ENCODE assay signal across 11 mouse cellular contexts in the genomic region with DNA sequence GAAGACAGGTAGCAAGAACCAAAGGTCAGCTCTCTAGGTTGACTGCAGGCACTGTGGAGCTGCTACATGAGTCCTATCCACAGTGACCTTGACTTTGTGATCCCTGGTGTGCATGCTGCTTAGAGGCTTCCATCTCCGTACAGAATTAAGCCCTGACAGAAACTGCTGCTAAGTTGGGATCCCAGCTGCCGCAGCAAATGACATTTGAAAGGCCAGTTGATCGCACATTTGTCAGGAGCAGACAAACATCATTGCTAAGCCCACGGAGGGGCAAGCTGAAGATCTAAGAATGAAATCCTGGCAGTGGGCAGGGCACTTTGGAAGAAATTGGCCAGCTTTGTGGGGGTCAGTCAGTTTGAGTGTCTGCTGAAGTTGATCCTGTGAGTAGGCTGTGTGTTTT. TPM values are rescaled to one million over a fixed set of nuclear protein-coding genes. Genes with fewer than 3 reads are reported as not detected.
A peak's percentile ranks its signal among the peaks of the same experiment; 100 is the strongest.
DNase-seq lines count a peak whose midpoint lies in the region; ATAC-seq lines count a peak whose summit lies in the region.
"Had no signal": no experiment of that assay in that cellular context is flagged by ENCODE, and none has a peak within 500 bp of the region (broad histone marks: within the 10 kb centered on the region; RNA-seq: fewer than 3 reads in every experiment).

No protein-coding gene starts in this region.

- no peaks in the 10 kb centered on the region for H3K27me3 ChIP-seq in forebrain, embryonic 15.5 days
- no peaks in the 10 kb centered on the region for H3K27me3 ChIP-seq in forebrain, embryonic 14.5 days (replicated peaks; ENCODE audit: control insufficient read depth, insufficient read depth, low read length)
- no peaks in the 10 kb centered on the region for H3K27me3 ChIP-seq in heart, embryonic 16.5 days (ENCODE audit: control insufficient read depth, insufficient read depth, low read length)
- no peaks in the 10 kb centered on the region for H3K27me3 ChIP-seq in midbrain, embryonic 16.5 days (ENCODE audit: control insufficient read depth, insufficient read depth, low read depth, low read length)
- no peaks in the 10 kb centered on the region for H3K27me3 ChIP-seq in midbrain, embryonic 10.5 days (ENCODE audit: low read depth, poor library complexity, severe bottlenecking)
- H3K27me3 ChIP-seq in neural tube, embryonic 15.5 days (replicated peaks), result no peaks in the 10 kb centered on the region
- H3K27me3 ChIP-seq in midbrain, embryonic 15.5 days (replicated peaks), result no peaks in the 10 kb centered on the region

- no peaks in the 10 kb centered on the region for H3K9me3 ChIP-seq in forebrain, embryonic 15.5 days
- H3K9me3 ChIP-seq in forebrain, embryonic 14.5 days (replicated peaks; ENCODE audit: control insufficient read depth, low read length), result no peaks in the 10 kb centered on the region
- no peaks in the 10 kb centered on the region for H3K9me3 ChIP-seq in heart, embryonic 16.5 days (replicated peaks; ENCODE audit: control insufficient read depth, low read length)
- H3K9me3 ChIP-seq in midbrain, embryonic 16.5 days (replicated peaks; ENCODE audit: control insufficient read depth, low read length, poor library complexity, severe bottlenecking), result no peaks in the 10 kb centered on the region
- H3K9me3 ChIP-seq in midbrain, embryonic 10.5 days (replicated peaks), result no peaks in the 10 kb centered on the region
- no peaks in the 10 kb centered on the region for H3K9me3 ChIP-seq in neural tube, embryonic 15.5 days (replicated peaks)
- H3K9me3 ChIP-seq in midbrain, embryonic 15.5 days, result no peaks in the 10 kb centered on the region

- no peak overlapping the region for H3K9ac ChIP-seq in forebrain, embryonic 15.5 days (replicated peaks)
- H3K9ac ChIP-seq in forebrain, embryonic 14.5 days (ENCODE audit: low read length), result no peak overlapping the region
- H3K9ac ChIP-seq in heart, embryonic 16.5 days (ENCODE audit: low read length), result no peak overlapping the region; the same call in 1 of the 2 replicates
- H3K9ac ChIP-seq in midbrain, embryonic 16.5 days (ENCODE audit: low read depth, low read length), result no peak overlapping the region
- H3K9ac ChIP-seq in neural tube, embryonic 15.5 days (replicated peaks), result no peak overlapping the region
- no peak overlapping the region for H3K9ac ChIP-seq in midbrain, embryonic 15.5 days
- H3K9ac ChIP-seq: forebrain, postnatal 0 days had no signal

- intact Hi-C loops in heart, postnatal 10 days (cut with DNase I), result loop anchor here (2.0 kb wide), 1 partner anchor 53 kb away; the partner anchor contains the start of gene Rapgef1

- no peak overlapping the region for H3K4me2 ChIP-seq in forebrain, embryonic 15.5 days (replicated peaks)
- H3K4me2 ChIP-seq in forebrain, embryonic 14.5 days (ENCODE audit: low read length), result no peak overlapping the region
- H3K4me2 ChIP-seq in heart, embryonic 16.5 days (ENCODE audit: low read depth, low read length), result no peak overlapping the region
- no peak overlapping the region for H3K4me2 ChIP-seq in midbrain, embryonic 16.5 days (ENCODE audit: low read length)
- no peak overlapping the region for H3K4me2 ChIP-seq in neural tube, embryonic 15.5 days
- H3K4me2 ChIP-seq in midbrain, embryonic 15.5 days, result no peak overlapping the region
- H3K4me2 ChIP-seq: liver, embryonic 11.5 days had no signal

- 72% methylated on average over 4 of the region's 4 CpGs for WGBS in forebrain, embryonic 15.5 days
- 80% methylated on average over 4 of the region's 4 CpGs for WGBS in forebrain, embryonic 14.5 days
- WGBS in heart, embryonic 16.5 days, result 44% methylated on average over 4 of the region's 4 CpGs
- 62% methylated on average over 4 of the region's 4 CpGs for WGBS in midbrain, embryonic 16.5 days
- 89% methylated on average over 4 of the region's 4 CpGs for WGBS in midbrain, embryonic 10.5 days
- WGBS in neural tube, embryonic 15.5 days, result 72% methylated on average over 4 of the region's 4 CpGs
- 63% methylated on average over 4 of the region's 4 CpGs for WGBS in midbrain, embryonic 15.5 days

- no peak overlapping the region for H3K4me3 ChIP-seq in forebrain, embryonic 15.5 days
- H3K4me3 ChIP-seq in forebrain, embryonic 14.5 days (ENCODE audit: low read depth, low read length), result no peak overlapping the region
- H3K4me3 ChIP-seq in heart, embryonic 16.5 days (ENCODE audit: low read length), result no peak overlapping the region
- H3K4me3 ChIP-seq in midbrain, embryonic 16.5 days (ENCODE audit: low read depth, low read length), result no peak overlapping the region
- no peak overlapping the region for H3K4me3 ChIP-seq in midbrain, embryonic 10.5 days
- no peak overlapping the region for H3K4me3 ChIP-seq in neural tube, embryonic 15.5 days (replicated peaks)
- H3K4me3 ChIP-seq in midbrain, embryonic 15.5 days, result no peak overlapping the region

- H3K27ac ChIP-seq in forebrain, embryonic 15.5 days (replicated peaks), result 0 out of 2 replicates have a peak overlapping the region, but pooled peaks have one; percentile 13
- no peak overlapping the region for H3K27ac ChIP-seq in forebrain, embryonic 14.5 days (ENCODE audit: low read depth, low read length)
- peak overlapping the region; percentile 66 for H3K27ac ChIP-seq in heart, embryonic 16.5 days (ENCODE audit: low read length)
- H3K27ac ChIP-seq in midbrain, embryonic 16.5 days (ENCODE audit: low read length), result 0 out of 2 replicates have a peak overlapping the region, but pooled peaks have one; percentile 23
- H3K27ac ChIP-seq in midbrain, embryonic 10.5 days (replicated peaks), result no peak overlapping the region
- H3K27ac ChIP-seq in neural tube, embryonic 15.5 days (replicated peaks), result peak overlapping the region; percentile 74
- no peak overlapping the region for H3K27ac ChIP-seq in midbrain, embryonic 15.5 days

- DNase-seq in forebrain, embryonic 14.5 days (ENCODE audit: low spot score), result no peak
- DNase-seq in heart, postnatal 10 days, result no peak
- DNase-seq in midbrain, embryonic 10.5 days (ENCODE audit: low spot score), result no peak
- DNase-seq: kidney, adult 18-20 months had no signal

- no peaks in the 10 kb centered on the region for H3K36me3 ChIP-seq in forebrain, embryonic 15.5 days
- no peaks in the 10 kb centered on the region for H3K36me3 ChIP-seq in forebrain, embryonic 14.5 days (ENCODE audit: control insufficient read depth, insufficient read depth, low read length)
- H3K36me3 ChIP-seq in heart, embryonic 16.5 days (ENCODE audit: control insufficient read depth, insufficient read depth), result no peaks in the 10 kb centered on the region
- no peaks in the 10 kb centered on the region for H3K36me3 ChIP-seq in midbrain, embryonic 16.5 days (ENCODE audit: control insufficient read depth, insufficient read depth, low read length)
- H3K36me3 ChIP-seq in midbrain, embryonic 10.5 days, result no peaks in the 10 kb centered on the region
- no peaks in the 10 kb centered on the region for H3K36me3 ChIP-seq in neural tube, embryonic 15.5 days
- H3K36me3 ChIP-seq in midbrain, embryonic 15.5 days (replicated peaks), result no peaks in the 10 kb centered on the region

- peaks cover 45% of the 10 kb centered on the region for H3K4me1 ChIP-seq in forebrain, embryonic 15.5 days
- H3K4me1 ChIP-seq in forebrain, embryonic 14.5 days (ENCODE audit: control insufficient read depth, insufficient read depth, low read length), result peaks cover 27% of the 10 kb centered on the region
- peaks cover 60% of the 10 kb centered on the region for H3K4me1 ChIP-seq in heart, embryonic 16.5 days (ENCODE audit: control insufficient read depth, insufficient read depth, low read length)
- peaks cover 26% of the 10 kb centered on the region for H3K4me1 ChIP-seq in midbrain, embryonic 16.5 days (ENCODE audit: control insufficient read depth, insufficient read depth, low read length)
- peaks cover 67% of the 10 kb centered on the region for H3K4me1 ChIP-seq in midbrain, embryonic 10.5 days
- peaks cover 54% of the 10 kb centered on the region for H3K4me1 ChIP-seq in neural tube, embryonic 15.5 days
- peaks cover 44% of the 10 kb centered on the region for H3K4me1 ChIP-seq in midbrain, embryonic 15.5 days

- ATAC-seq in forebrain, embryonic 15.5 days (replicated peaks), result no peak
- ATAC-seq in forebrain, embryonic 14.5 days, result no peak
- no peak for ATAC-seq in heart, embryonic 16.5 days (replicated peaks; ENCODE audit: extremely low read depth, insufficient read depth, low FRiP score)
- ATAC-seq in midbrain, embryonic 16.5 days, result no peak
- no peak for ATAC-seq in neural tube, embryonic 15.5 days (ENCODE audit: low FRiP score)
- no peak for ATAC-seq in midbrain, embryonic 15.5 days (replicated peaks)

RNA-seq across cellular contexts. Expression of gene Rapgef1, which starts 51.9 kb away (rescaled TPM):
- polyA plus RNA-seq in forebrain, embryonic 15.5 days (2015; fragmentation: Nextera tagmentation; extraction: Ambion mirVana), result 22.3 and 27.0 TPM in 2 replicates
- polyA plus RNA-seq in forebrain, embryonic 14.5 days (2014; fragmentation: Nextera tagmentation; extraction: Ambion mirVana), result 17.3 and 19.9 TPM in 2 replicates
- polyA plus RNA-seq in heart, embryonic 16.5 days (2015; fragmentation: Nextera tagmentation; extraction: Ambion mirVana), result 11.3 and 12.9 TPM in 2 replicates
- total RNA-seq in heart, postnatal 10 days (2021), result 100 to 1,000 TPM in 1 of 2 experiments, 10 to 100 TPM in 1; 92.7 to 102 TPM
- 18.1 and 18.7 TPM in 2 replicates for polyA plus RNA-seq in midbrain, embryonic 16.5 days (2015; fragmentation: Nextera tagmentation; extraction: Ambion mirVana)
- 14.4 and 15.4 TPM in 2 replicates for polyA plus RNA-seq in midbrain, embryonic 10.5 days (2016; fragmentation: Nextera tagmentation; extraction: Ambion mirVana)
- 16.3 and 16.9 TPM in 2 replicates for polyA plus RNA-seq in neural tube, embryonic 15.5 days (2015; fragmentation: Nextera tagmentation; extraction: Ambion mirVana)
- polyA plus RNA-seq in midbrain, embryonic 15.5 days (2015; fragmentation: Nextera tagmentation; extraction: Ambion mirVana), result 24.2 and 25.6 TPM in 2 replicates

Comparison
In these comparisons a context has a peak if more than half of its experiments do, and no peak if none do; other contexts are left out.
1. H3K27ac ChIP-seq: peak in forebrain, embryonic 15.5 days (single experiment), heart, embryonic 16.5 days (single experiment), midbrain, embryonic 16.5 days (single experiment) and neural tube, embryonic 15.5 days (single experiment); none in forebrain, embryonic 14.5 days (single experiment), midbrain, embryonic 10.5 days (single experiment) and midbrain, embryonic 15.5 days (single experiment).